Mouse (Mus musculus) stomach, embryonic 16.5 days (tissue): ENCODE data around the gene Tox4. TPM values are rescaled to one million over a fixed set of nuclear protein-coding genes. Genes with fewer than 3 reads are reported as not detected.
A peak's percentile ranks its signal among the peaks of the same experiment; 100 is the strongest.

Experiments used
- ATAC-seq: fragments of 200-750 bp; cut with Nextera tagmentation; 2 replicates; pipeline ENCODE4 v1.8.0; 2017; ENCODE audit warnings: moderate number of reproducible peaks, moderate TSS enrichment; ENCODE audit not compliant: insufficient read depth, low FRiP score
- H3K27ac ChIP-seq: fragments of 300-500 bp; sonication (generic); 2 replicates; pipeline ENCODE4 v1.5.1; 2014; ENCODE audit warnings: low read length
- H3K27me3 ChIP-seq: fragments of 300-500 bp; sonication (generic); 2 replicates; pipeline ENCODE4 v1.6.1; 2014; ENCODE audit warnings: low read length, control low read depth, mixed read lengths; ENCODE audit not compliant: control insufficient read depth, insufficient read depth
- H3K36me3 ChIP-seq: fragments of 300-500 bp; sonication (generic); 2 replicates; pipeline ENCODE4 v1.6.1; 2014; ENCODE audit warnings: low read length; ENCODE audit not compliant: control insufficient read depth, insufficient read depth
- H3K4me1 ChIP-seq: fragments of 300-500 bp; sonication (generic); 2 replicates; pipeline ENCODE4 v1.6.1; 2014; ENCODE audit warnings: low read length, control low read depth, mixed read lengths; ENCODE audit not compliant: control insufficient read depth, insufficient read depth
- H3K4me2 ChIP-seq: fragments of 300-500 bp; sonication (generic); 2 replicates; pipeline ENCODE4 v1.6.1; 2014; ENCODE audit warnings: low read depth, low read length, mixed read lengths
- H3K4me3 ChIP-seq: fragments of 300-500 bp; sonication (generic); replicated peaks from 2 replicates; pipeline ENCODE4 v1.5.1; 2014; ENCODE audit warnings: mild to moderate bottlenecking, low read length
- H3K9ac ChIP-seq: fragments of 300-500 bp; sonication (generic); 2 replicates; pipeline ENCODE4 v1.6.1; 2014; ENCODE audit warnings: low read length
- H3K9me3 ChIP-seq: fragments of 300-500 bp; sonication (generic); replicated peaks from 2 replicates; pipeline ENCODE4 v1.6.1; 2016; ENCODE audit warnings: low read length, control low read depth; ENCODE audit not compliant: control insufficient read depth
- WGBS: fragments of 180-500 bp; shearing (Covaris S2); extraction: QIAGEN DNeasy Blood & Tissue Kit; methylation state at CpG from one replicate; pipeline ENCODE4 v1.1.7; 2014; 5-methylcytosine and 5-hydroxymethylcytosine counted together
- polyA plus RNA-seq: library from polyadenylated mRNA; unstranded; fragments of >200 nt; fragmentation: Nextera tagmentation; extraction: Ambion mirVana; gene quantifications from 2 replicates; pipeline ENCODE4 v1.2.1, GENCODE M21; 2015

The Tox4 gene
- polyA plus RNA-seq, 1 experiment from 2014 or later: 36.2 TPM

- H3K4me1 ChIP-seq: peaks cover 11% of the 10 kb centered on the region
- no peaks in the 10 kb centered on the region for H3K36me3 ChIP-seq
- H3K4me3 ChIP-seq: no peak overlapping the region
- H3K27ac ChIP-seq: no peak overlapping the region
- no peaks in the 10 kb centered on the region for H3K27me3 ChIP-seq
- 55% methylated on average over 6 of the region's 6 CpGs for WGBS
- no peak overlapping the region for H3K4me2 ChIP-seq
- H3K9ac ChIP-seq: no peak overlapping the region
- H3K9me3 ChIP-seq: no peaks in the 10 kb centered on the region
- no peak for ATAC-seq
These were observed 40.4 kb downstream of the Tox4 start for GRCm38 (mm10) chr14:52319361-52319760.

- H3K36me3 ChIP-seq: no peaks in the 10 kb centered on the region
- no peak overlapping the region for H3K4me2 ChIP-seq
- H3K27me3 ChIP-seq: peaks cover 19% of the 10 kb centered on the region
- ATAC-seq: no peak
- no peak overlapping the region for H3K9ac ChIP-seq
- H3K9me3 ChIP-seq: no peaks in the 10 kb centered on the region
- no peaks in the 10 kb centered on the region for H3K4me1 ChIP-seq
- H3K27ac ChIP-seq: no peak overlapping the region
- 13% methylated on average over 4 of the region's 4 CpGs for WGBS
- no peak overlapping the region for H3K4me3 ChIP-seq
These were observed 46.9 kb downstream of the Tox4 start for GRCm38 (mm10) chr14:52325890-52326289.

GRCm38 (mm10) chr14:52327375-52327901, 48.5 kb downstream of the Tox4 start:
- Histone ChIP-seq H3K9ac (peak overlapping the region; percentile 38; the same call in 1 of the 2 replicates), H3K36me3 (no peaks in the 10 kb centered on the region), H3K4me1 (no peaks in the 10 kb centered on the region), H3K27me3 (peaks cover 23% of the 10 kb centered on the region), H3K27ac (no peak overlapping the region), H3K4me3 (peak overlapping the region; percentile 41), H3K9me3 (no peaks in the 10 kb centered on the region), H3K4me2 (peak overlapping the region; percentile 73)
- no peak for ATAC-seq
- WGBS: 4% methylated on average over 14 of the region's 14 CpGs

GRCm38 (mm10) chr14:52327910-52328812, 49.2 kb downstream of the Tox4 start, which contains the start of gene Sall2:
Gene Sall2 (minus strand): TSS chr14:52328762.
- no peaks in the 10 kb centered on the region for H3K9me3 ChIP-seq
- H3K4me3 ChIP-seq: peak within 1 kb of the TSS; percentile 41
- H3K27ac ChIP-seq: no peak within 1 kb of the TSS
- ATAC-seq: peak; percentile 40; the same call in 1 of the 2 replicates
- no peaks in the 10 kb centered on the region for H3K36me3 ChIP-seq
- WGBS: 2% methylated on average over 26 of the region's 26 CpGs
- peak within 1 kb of the TSS; percentile 73 for H3K4me2 ChIP-seq
- no peaks in the 10 kb centered on the region for H3K4me1 ChIP-seq
- peak within 1 kb of the TSS; percentile 38 for H3K9ac ChIP-seq
- H3K27me3 ChIP-seq: peaks cover 25% of the 10 kb centered on the region

GRCm38 (mm10) chr14:52331069-52331750, 52.3 kb downstream of the Tox4 start:
- no peak overlapping the region for H3K4me2 ChIP-seq
- no peak for ATAC-seq
- H3K9me3 ChIP-seq: no peaks in the 10 kb centered on the region
- no peak overlapping the region for H3K4me3 ChIP-seq
- WGBS: 30% methylated on average over 4 of the region's 4 CpGs
- no peak overlapping the region for H3K9ac ChIP-seq
- no peak overlapping the region for H3K27ac ChIP-seq
- no peaks in the 10 kb centered on the region for H3K4me1 ChIP-seq
- H3K27me3 ChIP-seq: peaks cover 24% of the 10 kb centered on the region
- H3K36me3 ChIP-seq: no peaks in the 10 kb centered on the region

GRCm38 (mm10) chr14:52332171-52332570, 53.2 kb downstream of the Tox4 start:
- Histone ChIP-seq H3K4me2 (no peak overlapping the region), H3K36me3 (no peaks in the 10 kb centered on the region), H3K9ac (no peak overlapping the region), H3K27me3 (peaks cover 16% of the 10 kb centered on the region), H3K27ac (no peak overlapping the region), H3K4me3 (no peak overlapping the region), H3K4me1 (no peaks in the 10 kb centered on the region), H3K9me3 (no peaks in the 10 kb centered on the region)
- WGBS: 85% methylated on average over 3 of the region's 3 CpGs
- ATAC-seq: no peak

GRCm38 (mm10) chr14:52338751-52339511, 60.0 kb downstream of the Tox4 start:
- peak overlapping the region; percentile 51 for H3K9ac ChIP-seq
- 30% methylated on average over 21 of the region's 21 CpGs for WGBS
- no peak overlapping the region for H3K27ac ChIP-seq
- ATAC-seq: no peak
- peak overlapping the region; percentile 14; the same call in 1 of the 2 replicates for H3K4me3 ChIP-seq
- no peaks in the 10 kb centered on the region for H3K4me1 ChIP-seq
- peak overlapping the region; percentile 44 for H3K4me2 ChIP-seq
- no peaks in the 10 kb centered on the region for H3K27me3 ChIP-seq
- no peaks in the 10 kb centered on the region for H3K36me3 ChIP-seq
- no peaks in the 10 kb centered on the region for H3K9me3 ChIP-seq

- H3K27me3 ChIP-seq: no peaks in the 10 kb centered on the region
- H3K4me1 ChIP-seq: no peaks in the 10 kb centered on the region
- no peak overlapping the region for H3K9ac ChIP-seq
- H3K36me3 ChIP-seq: no peaks in the 10 kb centered on the region
- H3K4me3 ChIP-seq: no peak overlapping the region
- no peak overlapping the region for H3K4me2 ChIP-seq
- no peak for ATAC-seq
- H3K9me3 ChIP-seq: 0 out of 2 replicates have a peak, but pooled peaks cover 5% of the 10 kb centered on the region
- 77% methylated on average over 6 of the region's 6 CpGs for WGBS
- H3K27ac ChIP-seq: no peak overlapping the region
These were observed 60.5 kb downstream of the Tox4 start for GRCm38 (mm10) chr14:52339512-52339852.
